Mouse (Mus musculus) cortical plate, adult 2 months (tissue): ENCODE data around the gene Cd300lf.

Experiments used
- CTCF ChIP-seq: fragments of 200-500 bp; IDR thresholded peaks from 2 replicates; pipeline ENCODE4 v1.5.1; 2011; ENCODE audit warnings: mild to moderate bottlenecking, control low read depth, low read length; ENCODE audit not compliant: insufficient read depth; ENCODE audit errors: extremely low read depth
- POLR2A ChIP-seq: fragments of 200-500 bp; IDR thresholded peaks from 2 replicates; pipeline ENCODE4 v1.6.1; 2011; ENCODE audit warnings: mild to moderate bottlenecking, low read length, control low read depth; ENCODE audit not compliant: insufficient read depth; ENCODE audit errors: extremely low read depth

DNA sequence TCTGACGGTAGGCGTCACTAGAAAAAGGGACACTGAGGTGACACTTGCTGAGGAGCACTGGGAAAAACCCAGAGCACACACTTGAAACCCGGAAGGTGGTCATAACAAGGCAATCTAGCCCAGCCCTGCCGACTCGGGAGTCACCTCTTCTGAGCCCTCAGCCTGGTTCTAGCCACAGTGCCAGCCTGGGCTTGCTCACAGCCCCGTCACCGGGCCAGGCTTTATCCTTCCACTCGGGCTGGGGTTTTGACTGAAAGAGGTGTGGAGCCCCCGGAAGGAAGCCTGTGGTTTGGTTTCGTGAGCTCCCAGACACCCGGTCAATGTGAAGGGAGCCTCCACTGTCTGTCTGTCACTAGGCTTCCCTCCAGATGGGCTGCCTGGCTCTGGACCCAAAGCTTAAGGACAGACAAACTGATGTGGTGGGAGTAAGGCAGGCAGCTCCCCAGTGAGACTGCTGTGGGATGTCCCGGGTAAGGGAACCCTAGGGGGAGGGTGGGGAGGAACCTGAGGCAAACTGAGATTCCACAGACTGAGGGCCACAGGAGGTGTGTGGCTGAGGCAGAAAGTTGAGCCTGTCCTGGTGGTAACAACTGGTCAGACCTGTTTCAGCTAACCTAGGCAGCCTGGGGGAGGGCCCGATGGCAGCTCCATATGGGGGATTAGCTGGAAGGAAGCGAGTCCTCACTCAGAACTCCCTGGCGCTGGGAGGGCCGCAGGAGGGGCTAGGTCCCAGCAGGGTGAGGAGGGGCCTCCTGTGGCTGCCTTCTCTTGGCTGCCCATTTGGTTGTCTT is 40.0 kb upstream of the Cd300lf start:
- no peak for TF ChIP-seq CTCF
- TF ChIP-seq POLR2A: no peak
